7 mouse cellular contexts compared by ENCODE assay signal in the genomic region with DNA sequence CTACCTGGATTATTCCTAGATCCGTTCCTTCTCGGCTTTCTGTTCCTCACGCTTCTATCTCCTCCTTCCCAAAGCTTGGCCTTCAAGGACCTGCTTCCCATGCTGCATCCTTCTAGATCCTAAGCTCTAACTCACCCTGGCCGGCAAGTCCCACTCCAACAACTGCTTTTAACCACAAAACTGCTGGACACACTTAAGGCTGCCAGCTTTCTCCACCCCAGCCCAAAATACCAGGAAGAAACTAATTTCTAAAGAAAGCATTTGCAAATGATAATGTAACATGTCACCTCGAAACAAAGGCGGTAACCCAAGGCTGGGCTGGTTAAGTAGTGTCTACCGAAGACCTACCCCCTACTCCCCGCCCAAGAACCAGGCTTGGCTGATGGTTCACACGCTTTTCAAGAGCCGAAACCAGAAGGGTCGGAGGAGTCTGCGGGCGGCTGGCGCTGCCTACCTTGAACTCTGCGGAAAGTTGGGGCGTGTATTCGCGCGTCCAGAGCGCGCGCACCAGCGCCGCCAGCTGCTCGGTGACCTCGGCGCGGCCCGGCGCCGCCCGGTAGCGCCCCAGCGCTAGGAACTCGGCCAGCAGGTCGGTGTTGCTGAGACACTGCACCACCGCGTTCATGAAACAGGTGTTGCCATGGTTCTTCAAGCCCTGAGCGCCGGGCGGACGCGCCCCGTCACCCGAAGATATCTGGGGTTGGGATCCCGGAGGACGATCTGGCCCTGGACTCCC. TPM values are rescaled to one million over a fixed set of nuclear protein-coding genes. Genes with fewer than 3 reads are reported as not detected.
DNase-seq lines count a peak whose midpoint lies in the region; ATAC-seq and TF ChIP-seq lines count a peak whose summit lies in the region.

No protein-coding gene starts in this region.

- no peaks in the 10 kb centered on the region for H3K36me3 ChIP-seq in hindbrain, embryonic 16.5 days (ENCODE audit: control insufficient read depth, insufficient read depth, low read length)
- H3K36me3 ChIP-seq in limb, embryonic 13.5 days = no peaks in the 10 kb centered on the region
- no peaks in the 10 kb centered on the region for H3K36me3 ChIP-seq in midbrain, embryonic 13.5 days

- peak; percentile 30; the same call in 1 of the 2 replicates for ATAC-seq in hindbrain, embryonic 16.5 days
- peak; percentile 33; the same call in 1 of the 2 replicates for ATAC-seq in limb, embryonic 13.5 days (ENCODE audit: low FRiP score, low read depth)
- peak; percentile 58; the same call in 1 of the 2 replicates for ATAC-seq in midbrain, embryonic 13.5 days

- peaks cover 18% of the 10 kb centered on the region for H3K27me3 ChIP-seq in hindbrain, embryonic 16.5 days (replicated peaks; ENCODE audit: control insufficient read depth, insufficient read depth, low read length)
- peaks cover 38% of the 10 kb centered on the region for H3K27me3 ChIP-seq in limb, embryonic 13.5 days
- peaks cover 29% of the 10 kb centered on the region for H3K27me3 ChIP-seq in midbrain, embryonic 13.5 days

- peak overlapping the region; percentile 77 for H3K9ac ChIP-seq in hindbrain, embryonic 16.5 days (ENCODE audit: low read depth, low read length)
- peak overlapping the region; percentile 70 for H3K9ac ChIP-seq in limb, embryonic 13.5 days
- H3K9ac ChIP-seq in midbrain, embryonic 13.5 days (replicated peaks) = peak overlapping the region; percentile 70

- no peak for TF ChIP-seq POLR2A in brain, embryonic 14.5 days (IDR thresholded peaks at IDR 0.05; ENCODE audit: borderline replicate concordance, extremely low read depth, insufficient read depth, insufficient read length, poor library complexity, severe bottlenecking)

- peak; percentile 82 for DNase-seq in R1 (ENCODE audit: low read depth, low spot score)
- DNase-seq in brain, embryonic 14.5 days (ENCODE audit: low read depth) = peak; percentile 26
- DNase-seq in gastrocnemius, adult 8-10 months (ENCODE audit: low spot score in 2 of 2) = peak; percentile 9 to 38
- DNase-seq in testis, postnatal 14 days (ENCODE audit: low spot score) = peak; percentile 39

- peak overlapping the region; percentile 72 for H3K4me3 ChIP-seq in hindbrain, embryonic 16.5 days (ENCODE audit: low read length)
- H3K4me3 ChIP-seq in limb, embryonic 13.5 days = peak overlapping the region; percentile 69
- peak overlapping the region; percentile 72 for H3K4me3 ChIP-seq in midbrain, embryonic 13.5 days (replicated peaks)

- peak overlapping the region; percentile 48; the same call in 1 of the 2 replicates for H3K27ac ChIP-seq in hindbrain, embryonic 16.5 days (ENCODE audit: low read depth, low read length)
- H3K27ac ChIP-seq in limb, embryonic 13.5 days = no peak overlapping the region
- no peak overlapping the region for H3K27ac ChIP-seq in midbrain, embryonic 13.5 days

- H3K9me3 ChIP-seq in hindbrain, embryonic 16.5 days (ENCODE audit: control insufficient read depth, low read length) = no peaks in the 10 kb centered on the region
- no peaks in the 10 kb centered on the region for H3K9me3 ChIP-seq in limb, embryonic 13.5 days
- H3K9me3 ChIP-seq in midbrain, embryonic 13.5 days = no peaks in the 10 kb centered on the region

- 3% methylated on average over 47 of the region's 47 CpGs for WGBS in hindbrain, embryonic 16.5 days
- 2% methylated on average over 47 of the region's 47 CpGs for WGBS in limb, embryonic 13.5 days
- WGBS in midbrain, embryonic 13.5 days = 2% methylated on average over 47 of the region's 47 CpGs

- TF ChIP-seq CTCF in brain, embryonic 14.5 days (IDR thresholded peaks at IDR 0.05; ENCODE audit: borderline replicate concordance, extremely low read depth, insufficient read depth, insufficient read length) = no peak

- peaks cover 6% of the 10 kb centered on the region for H3K4me1 ChIP-seq in hindbrain, embryonic 16.5 days (ENCODE audit: control insufficient read depth, insufficient read depth, low read depth, low read length)
- H3K4me1 ChIP-seq in limb, embryonic 13.5 days = peaks cover 8% of the 10 kb centered on the region; the same call in 1 of the 2 replicates
- H3K4me1 ChIP-seq in midbrain, embryonic 13.5 days (replicated peaks) = peaks cover 19% of the 10 kb centered on the region

- peak overlapping the region; percentile 100 for H3K4me2 ChIP-seq in hindbrain, embryonic 16.5 days (ENCODE audit: low read length)
- H3K4me2 ChIP-seq in limb, embryonic 13.5 days (replicated peaks) = peak overlapping the region; percentile 100
- H3K4me2 ChIP-seq in midbrain, embryonic 13.5 days (replicated peaks) = peak overlapping the region; percentile 100

RNA-seq across cellular contexts. Expression of a gene that starts 0.7 kb away (rescaled TPM):
- polyA plus RNA-seq in brain, embryonic 14.5 days (2012; rRNA removed) = 1.4 and 1.6 TPM in 2 replicates
- total RNA-seq in gastrocnemius, adult 8-10 months (2022) = under 1 TPM; 0.22 to 0.51 (median 0.29) TPM
- 0.64 TPM in 2 replicates for polyA plus RNA-seq in hindbrain, embryonic 16.5 days (2015; fragmentation: Nextera tagmentation; extraction: Ambion mirVana)
- polyA plus RNA-seq in limb, embryonic 13.5 days (2015; fragmentation: Nextera tagmentation; extraction: Ambion mirVana) = 0.51 and 0.63 TPM in 2 replicates
- 0.13 and 0.23 TPM in 2 replicates for polyA plus RNA-seq in midbrain, embryonic 13.5 days (2015; fragmentation: Nextera tagmentation; extraction: Ambion mirVana)

RNA-seq across cellular contexts. Expression of a gene that starts 44.2 kb away (rescaled TPM):
- 2.3 and 3.2 TPM in 2 replicates for polyA plus RNA-seq in brain, embryonic 14.5 days (2012; rRNA removed)
- total RNA-seq in gastrocnemius, adult 8-10 months (2022) = 1 to 10 TPM; 1.7 to 7.2 (median 5.0) TPM
- polyA plus RNA-seq in hindbrain, embryonic 16.5 days (2015; fragmentation: Nextera tagmentation; extraction: Ambion mirVana) = 6.4 and 7.1 TPM in 2 replicates
- polyA plus RNA-seq in limb, embryonic 13.5 days (2015; fragmentation: Nextera tagmentation; extraction: Ambion mirVana) = 0.76 and 1.0 TPM in 2 replicates
- polyA plus RNA-seq in midbrain, embryonic 13.5 days (2015; fragmentation: Nextera tagmentation; extraction: Ambion mirVana) = 1.4 and 2.2 TPM in 2 replicates

RNA-seq across cellular contexts. Expression of a gene that starts 44.7 kb away (rescaled TPM):
- polyA plus RNA-seq in brain, embryonic 14.5 days (2012; rRNA removed) = 20.6 and 23.4 TPM in 2 replicates
- 10 to 100 TPM; 21.5 to 27.4 (median 22.6) TPM for total RNA-seq in gastrocnemius, adult 8-10 months (2022)
- 60.1 and 61.6 TPM in 2 replicates for polyA plus RNA-seq in hindbrain, embryonic 16.5 days (2015; fragmentation: Nextera tagmentation; extraction: Ambion mirVana)
- 58.3 and 59.4 TPM in 2 replicates for polyA plus RNA-seq in limb, embryonic 13.5 days (2015; fragmentation: Nextera tagmentation; extraction: Ambion mirVana)
- 67.4 and 69.2 TPM in 2 replicates for polyA plus RNA-seq in midbrain, embryonic 13.5 days (2015; fragmentation: Nextera tagmentation; extraction: Ambion mirVana)

Comparison
In these comparisons a context has a peak if more than half of its experiments do, and no peak if none do; other contexts are left out.
1. DNase-seq: peak in every context shown above with its lines; median percentile 82 in R1; 39 in testis, postnatal 14 days; 26 in brain, embryonic 14.5 days; 24 in gastrocnemius, adult 8-10 months.